Mouse (Mus musculus) liver, adult 2 months (tissue): ENCODE measurements at regions not wholly inside any gene's neighbourhood (a gene's known extent, or its start where the extent isn't known, plus 50 kb on each side); places are given as distances from the start of the nearest gene placed in this dataset.

Experiments
- CTCF ChIP-seq: fragments of 200-500 bp; IDR thresholded peaks from 2 replicates; pipeline ENCODE4 v1.5.1; 2011; ENCODE audit warnings: low read depth, low read length, control low read depth
- POLR2A ChIP-seq: fragments of 200-500 bp; IDR thresholded peaks from 2 replicates; pipeline ENCODE4 v1.6.1; 2011; ENCODE audit warnings: low read length, control low read depth; ENCODE audit not compliant: insufficient read depth; ENCODE audit errors: extremely low read depth

DNA sequence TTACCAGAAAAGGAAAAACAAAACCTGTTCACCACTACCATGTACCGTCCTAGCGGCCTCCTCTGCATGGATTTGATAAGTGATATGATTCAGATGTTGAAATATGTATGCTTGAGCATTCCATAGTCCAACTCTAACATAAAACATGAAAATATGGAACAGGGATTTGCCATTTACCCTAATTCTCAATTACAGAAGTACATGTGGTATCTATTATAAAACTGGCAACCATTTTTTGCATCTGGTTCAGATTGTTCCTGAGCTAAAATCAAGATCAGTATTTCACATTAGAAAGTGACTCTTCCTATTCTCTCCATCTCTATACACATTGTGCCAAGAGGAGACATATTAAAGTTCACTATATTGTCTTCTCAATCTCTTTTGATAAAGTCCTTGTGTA lies 363.3 kb upstream of the Robo1 start:
- no peak for TF ChIP-seq CTCF
- TF ChIP-seq POLR2A: no peak
